Mouse (Mus musculus) C3H10T1/2 (cell line): ENCODE measurements around the gene Mogs. TPM values are rescaled to one million over a fixed set of nuclear protein-coding genes. Genes with fewer than 3 reads are reported as not detected.

Experiments
- polyA plus RNA-seq, 2 experiments: library from polyadenylated mRNA; unstranded; fragments of >200 nt; fragmentation: generic; extraction: Trizol; gene quantifications; one replicate each; pipeline ENCODE4 v1.2.1; 2012; ENCODE audit warnings: missing spikeins in 2 of 2

The Mogs gene
- polyA plus RNA-seq: 10 to 100 TPM; 16.6 to 26.2 TPM

GRCm38 (mm10) chr6:83115011-83115671 lies at the start of gene Mogs:
Gene Mogs (plus strand): TSS chr6:83115496.

GRCm38 (mm10) chr6:83070247-83070310 lies 45.2 kb upstream of the Mogs start, which contains the start of gene Tlx2:
Gene Tlx2 (minus strand): TSS chr6:83070293.

GRCm38 (mm10) chr6:83077630-83078323 lies 37.5 kb upstream of the Mogs start, which contains the start of gene Pcgf1:
Gene Pcgf1 (plus strand): TSS chr6:83077869.

GRCm38 (mm10) chr6:83086121-83087035 lies 28.9 kb upstream of the Mogs start, which contains the start of gene Lbx2:
Gene Lbx2 (plus strand): TSS chr6:83086367.

GRCm38 (mm10) chr6:83101316-83101687 lies 14.0 kb upstream of the Mogs start, which contains the start of the genes Ccdc142 and Gm42688:
Gene Ccdc142 (plus strand): TSS chr6:83101601.
Gene Gm42688 (plus strand): TSS chr6:83101617.

GRCm38 (mm10) chr6:83108762-83109668 lies 6.3 kb upstream of the Mogs start, which contains the start of gene Mrpl53:
Gene Mrpl53 (plus strand): TSS chr6:83109040.

GRCm38 (mm10) chr6:83120930-83121862 lies 5.9 kb downstream of the Mogs start, which contains the start of gene Wbp1:
Gene Wbp1 (minus strand): TSS chr6:83121559.

GRCm38 (mm10) chr6:83125331-83125730 lies 10.0 kb downstream of the Mogs start, which contains the start of gene Ino80b:
Gene Ino80b (minus strand): TSS chr6:83125431.

GRCm38 (mm10) chr6:83134951-83135513 lies 19.7 kb downstream of the Mogs start, which contains the start of gene Rtkn:
Gene Rtkn (plus strand): TSS chr6:83135463.

GRCm38 (mm10) chr6:83156259-83156684 lies 41.0 kb downstream of the Mogs start, which contains the start of the genes Wdr54 and 1700003E16Rik:
Gene Wdr54 (minus strand): TSS chr6:83156397.
Gene 1700003E16Rik (plus strand): TSS chr6:83156404.

GRCm38 (mm10) chr6:83165607-83166242 lies 50.4 kb downstream of the Mogs start, which contains the start of gene Dctn1:
Gene Dctn1 (plus strand): TSS chr6:83165920.

Other genes with a start within 250 kb of the Mogs start
- gene Sema4f, start 175.7 kb upstream of the Mogs start, polyA plus RNA-seq: not detected
- 1 to 10 TPM; 1.2 to 8.0 TPM for gene M1ap, start 168.6 kb upstream of the Mogs start, polyA plus RNA-seq
- 10 to 100 TPM; 32.8 to 94.4 TPM for gene Dok1, start 82.0 kb upstream of the Mogs start, polyA plus RNA-seq
- gene Loxl3, start 81.3 kb upstream of the Mogs start, polyA plus RNA-seq: 10 to 100 TPM; 24.3 to 39.1 TPM
- gene Aup1, start 61.0 kb upstream of the Mogs start, polyA plus RNA-seq: 100 to 1,000 TPM; 171 to 221 TPM
- 10 to 100 TPM; 41.6 to 88.1 TPM for gene Htra2, start 60.2 kb upstream of the Mogs start, polyA plus RNA-seq
- under 1 TPM; 0.07 to 0.87 TPM for gene Dqx1, start 57.7 kb upstream of the Mogs start, polyA plus RNA-seq
- gene Tlx2, start 45.2 kb upstream of the Mogs start, polyA plus RNA-seq: under 1 TPM; 0.18 to 0.23 TPM
- gene Pcgf1, start 37.6 kb upstream of the Mogs start, polyA plus RNA-seq: 10 to 100 TPM; 10.3 to 29.5 TPM
- 1 to 10 TPM in 1 of 2 experiments, under 1 TPM in 1; 0.62 to 2.1 TPM for gene Lbx2, start 29.1 kb upstream of the Mogs start, polyA plus RNA-seq
- gene Ccdc142, start 13.9 kb upstream of the Mogs start, polyA plus RNA-seq: 1 to 10 TPM in 1 of 2 experiments, under 1 TPM in 1; 0.27 to 2.7 TPM
- 1 to 10 TPM in 1 of 2 experiments, under 1 TPM in 1; 0.48 to 2.7 TPM for gene Gm42688, start 13.9 kb upstream of the Mogs start, polyA plus RNA-seq
- 10 to 100 TPM; 66.9 to 76.7 TPM for gene Mrpl53, start 6.5 kb upstream of the Mogs start, polyA plus RNA-seq
- gene Wbp1, start 6.1 kb downstream of the Mogs start, polyA plus RNA-seq: 100 to 1,000 TPM in 1 of 2 experiments, 10 to 100 TPM in 1; 83.4 to 162 TPM
- 10 to 100 TPM; 44.3 to 55.0 TPM for gene Ino80b, start 9.9 kb downstream of the Mogs start, polyA plus RNA-seq
- 10 to 100 TPM; 24.9 to 34.2 TPM for gene Rtkn, start 20.0 kb downstream of the Mogs start, polyA plus RNA-seq
- gene Wdr54, start 40.9 kb downstream of the Mogs start, polyA plus RNA-seq: 1 to 10 TPM; 6.6 to 10.0 TPM
- gene 1700003E16Rik, start 40.9 kb downstream of the Mogs start, polyA plus RNA-seq: 1 to 10 TPM; 2.0 to 4.9 TPM
- 100 to 1,000 TPM in 1 of 2 experiments, 10 to 100 TPM in 1; 46.5 to 121 TPM for gene Dctn1, start 50.4 kb downstream of the Mogs start, polyA plus RNA-seq
- gene Slc4a5, start 104.3 kb downstream of the Mogs start, polyA plus RNA-seq: under 1 TPM in 1 of 2 experiments, not detected in 1; 0.02 TPM
- 10 to 100 TPM; 10.4 to 16.0 TPM for gene Mthfd2, start 210.4 kb downstream of the Mogs start, polyA plus RNA-seq
- 10 to 100 TPM in 1 of 2 experiments, 1 to 10 TPM in 1; 1.6 to 24.1 TPM for gene Mob1a, start 210.5 kb downstream of the Mogs start, polyA plus RNA-seq
- gene Bola3, start 233.7 kb downstream of the Mogs start, polyA plus RNA-seq: 10 to 100 TPM; 59.8 to 90.4 TPM